Mouse (Mus musculus) testis, adult 2 months (tissue): ENCODE results near the gene Ptprd. TPM values are rescaled to one million over a fixed set of nuclear protein-coding genes. Genes with fewer than 3 reads are reported as not detected.

Experiments
- H3K27ac ChIP-seq: fragments of 200-500 bp; 2 replicates; pipeline ENCODE4 v1.5.1; 2012; ENCODE audit warnings: low read depth, low read length; ENCODE audit not compliant: control insufficient read depth, insufficient read depth
- H3K27me3 ChIP-seq: fragments of 200-500 bp; 2 replicates; pipeline ENCODE4 v1.6.1; 2012; ENCODE audit warnings: mild to moderate bottlenecking, low read length, moderate library complexity; ENCODE audit not compliant: control insufficient read depth, insufficient read depth
- H3K36me3 ChIP-seq: fragments of 200-500 bp; 2 replicates; pipeline ENCODE4 v1.6.1; 2012; ENCODE audit warnings: mild to moderate bottlenecking, low read length; ENCODE audit not compliant: control insufficient read depth, insufficient read depth
- H3K4me1 ChIP-seq: fragments of 200-500 bp; 2 replicates; pipeline ENCODE4 v1.6.1; 2012; ENCODE audit warnings: low read length; ENCODE audit not compliant: control insufficient read depth, insufficient read depth
- H3K4me3 ChIP-seq: fragments of 200-500 bp; 2 replicates; pipeline ENCODE4 v1.5.1; 2012; ENCODE audit warnings: low read depth, mild to moderate bottlenecking, low read length, moderate library complexity, mixed read lengths; ENCODE audit not compliant: control insufficient read depth
- CTCF ChIP-seq: fragments of 200-500 bp; IDR thresholded peaks from 2 replicates; pipeline ENCODE4 v1.5.1; 2012; ENCODE audit warnings: low read depth, mild to moderate bottlenecking, inconsistent platforms, low read length, moderate library complexity; ENCODE audit not compliant: control insufficient read depth, insufficient read depth, insufficient replicate concordance
- POLR2A ChIP-seq: fragments of 200-500 bp; IDR thresholded peaks from 2 replicates; pipeline ENCODE4 v1.6.1; 2012; ENCODE audit warnings: low read depth, mild to moderate bottlenecking, inconsistent platforms, low read length, moderate library complexity; ENCODE audit not compliant: control insufficient read depth
- polyA plus RNA-seq: library from polyadenylated mRNA; depleted of rRNA; stranded (reverse); fragments of >200 nt; gene quantifications from 2 replicates; pipeline ENCODE4 v1.2.3, GENCODE M21; 2012

Gene Ptprd
- polyA plus RNA-seq, 1 experiment: 3.4 TPM

DNA sequence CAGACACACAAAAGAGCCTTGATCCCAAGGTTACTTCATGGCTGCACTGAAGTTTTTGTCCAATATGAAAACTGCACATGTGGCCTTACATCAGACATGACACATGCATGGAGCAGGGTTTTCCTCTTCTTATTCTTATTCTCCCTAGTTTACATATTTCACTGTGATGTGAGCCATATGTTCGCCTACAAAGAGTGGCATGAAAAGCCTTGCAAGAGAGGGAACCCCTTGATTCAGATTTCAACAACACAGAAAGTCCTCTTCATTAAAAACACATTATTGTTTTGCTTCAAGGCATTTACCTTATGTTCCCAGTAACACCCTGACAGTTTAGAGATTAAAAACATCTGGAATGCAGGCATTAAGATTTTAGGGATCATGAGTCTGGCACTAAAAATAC is 1859.3 kb downstream of the Ptprd start:
- Histone ChIP-seq H3K27ac (no peak overlapping the region), H3K27me3 (no peaks in the 10 kb centered on the region), H3K4me1 (no peaks in the 10 kb centered on the region), H3K36me3 (no peaks in the 10 kb centered on the region), H3K4me3 (no peak overlapping the region)
- TF ChIP-seq CTCF: no peak
- no peak for TF ChIP-seq POLR2A

DNA sequence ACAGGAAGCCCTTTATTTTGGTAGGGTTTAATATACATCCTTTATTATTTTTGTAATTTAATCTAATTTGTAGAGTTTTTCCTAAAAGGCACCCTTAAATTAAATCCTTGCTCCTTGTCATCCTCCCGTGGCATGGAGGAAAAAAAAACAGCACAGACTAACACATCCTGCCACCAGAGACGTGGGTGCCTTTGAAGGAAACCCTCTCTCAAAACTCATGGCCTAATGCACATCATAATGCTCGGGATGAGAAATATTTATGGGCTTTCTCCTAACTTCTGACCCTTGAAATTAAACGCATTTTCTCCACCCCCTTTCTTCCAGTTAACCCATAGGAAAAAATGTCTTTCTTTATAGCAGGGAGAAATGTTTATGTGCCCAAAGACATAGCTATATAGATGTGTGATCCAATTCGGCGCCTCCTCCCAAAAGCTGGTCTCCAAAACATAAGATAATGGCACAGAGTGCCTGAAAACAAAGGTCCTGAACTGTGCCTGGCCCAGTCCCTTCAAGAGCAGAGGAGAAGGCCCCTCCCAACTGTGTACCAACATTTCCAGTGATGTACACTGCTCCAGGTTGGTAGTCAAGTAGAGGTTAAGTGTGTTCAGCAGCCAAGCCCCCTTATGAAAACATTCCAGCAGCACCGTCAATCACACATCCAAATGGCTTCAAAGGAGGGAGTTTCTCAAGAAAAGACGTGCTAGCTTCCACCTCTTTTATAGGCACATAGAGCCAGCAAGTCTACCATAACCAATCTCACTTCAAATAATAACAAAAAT is 1860.4 kb downstream of the Ptprd start:
- no peak overlapping the region for H3K27ac ChIP-seq
- H3K27me3 ChIP-seq: no peaks in the 10 kb centered on the region
- TF ChIP-seq CTCF: no peak
- H3K4me3 ChIP-seq: no peak overlapping the region
- H3K36me3 ChIP-seq: no peaks in the 10 kb centered on the region
- H3K4me1 ChIP-seq: no peaks in the 10 kb centered on the region

DNA sequence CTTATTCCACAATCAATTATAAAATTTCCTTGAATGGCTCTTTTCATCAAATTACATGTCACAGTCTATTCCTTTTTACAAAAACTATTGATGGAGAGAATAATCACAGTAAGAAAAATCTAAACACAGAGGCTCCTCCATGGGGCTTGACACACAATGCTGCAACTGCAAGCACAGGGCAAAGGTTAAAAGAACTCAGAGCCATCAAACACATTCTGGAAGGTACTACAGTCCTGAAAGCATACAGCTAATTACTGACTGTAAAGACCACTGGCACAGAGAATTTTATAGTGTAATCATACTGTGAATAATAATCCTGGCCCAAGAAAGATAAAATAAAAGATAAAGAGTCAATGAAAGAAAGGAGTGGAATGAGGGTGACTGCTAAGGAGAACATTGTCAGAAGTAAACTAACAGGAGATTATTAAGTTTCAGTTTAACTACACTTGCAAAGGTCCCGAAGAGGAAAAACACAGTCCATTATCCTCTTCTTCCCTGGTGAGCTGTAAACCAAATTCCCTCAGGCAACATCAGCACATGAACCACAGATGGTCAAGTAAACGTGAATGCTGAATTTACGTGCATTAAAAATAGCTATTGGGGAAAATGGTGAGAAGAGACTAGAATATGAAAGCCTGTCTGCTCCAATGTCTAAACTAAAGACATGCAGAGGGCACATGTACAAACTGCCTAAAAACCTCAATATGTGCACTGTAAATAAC is 1861.4 kb downstream of the Ptprd start:
- no peaks in the 10 kb centered on the region for H3K4me1 ChIP-seq
- no peak overlapping the region for H3K27ac ChIP-seq
- H3K36me3 ChIP-seq: no peaks in the 10 kb centered on the region
- no peak overlapping the region for H3K4me3 ChIP-seq
- TF ChIP-seq CTCF: no peak
- no peak for TF ChIP-seq POLR2A
- no peaks in the 10 kb centered on the region for H3K27me3 ChIP-seq

DNA sequence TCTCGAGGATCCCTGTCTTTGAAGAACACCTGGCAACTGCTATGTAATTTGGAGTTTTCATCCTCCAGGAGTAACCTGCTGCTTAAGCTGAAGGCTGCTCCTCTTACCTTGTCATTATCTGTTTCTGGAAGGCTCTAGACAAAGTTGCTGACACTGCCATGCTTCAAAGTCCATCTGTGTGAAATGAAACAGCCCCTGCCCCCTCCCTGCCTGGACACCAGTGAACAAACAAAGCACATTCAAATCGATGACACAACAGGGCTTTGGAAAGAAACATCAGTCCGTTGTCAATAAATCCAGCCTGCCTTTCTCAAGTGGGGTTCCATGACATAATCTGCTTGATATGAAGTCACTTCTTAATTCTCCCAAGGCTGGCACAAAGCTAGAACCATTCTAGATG is 1867.7 kb downstream of the Ptprd start:
- Histone ChIP-seq H3K27me3 (no peaks in the 10 kb centered on the region), H3K27ac (no peak overlapping the region), H3K36me3 (no peaks in the 10 kb centered on the region), H3K4me3 (no peak overlapping the region), H3K4me1 (no peaks in the 10 kb centered on the region)
- no peak for TF ChIP-seq POLR2A
- no peak for TF ChIP-seq CTCF

DNA sequence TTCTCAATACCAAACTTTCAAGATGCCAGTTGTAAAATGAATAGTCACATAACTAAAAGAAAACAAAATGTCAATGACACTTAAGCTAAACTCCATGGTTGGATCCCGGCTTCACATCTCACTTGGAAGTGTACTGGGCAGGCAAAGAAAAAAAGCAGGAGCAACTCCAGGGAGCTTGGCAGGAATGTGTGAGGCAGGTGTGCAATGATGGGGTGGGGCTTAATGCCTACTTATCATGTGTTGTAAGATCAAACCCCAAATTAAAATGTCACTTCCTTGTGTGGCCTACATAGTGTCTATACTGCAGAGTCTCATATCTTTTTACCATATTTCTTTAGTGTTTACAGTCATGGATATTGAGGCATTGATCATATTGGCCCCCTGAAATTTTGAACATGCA is 1873.8 kb downstream of the Ptprd start:
- H3K4me1 ChIP-seq: no peaks in the 10 kb centered on the region
- H3K4me3 ChIP-seq: no peak overlapping the region
- TF ChIP-seq CTCF (no peak), POLR2A (no peak)
- no peaks in the 10 kb centered on the region for H3K27me3 ChIP-seq
- no peaks in the 10 kb centered on the region for H3K36me3 ChIP-seq
- H3K27ac ChIP-seq: no peak overlapping the region

DNA sequence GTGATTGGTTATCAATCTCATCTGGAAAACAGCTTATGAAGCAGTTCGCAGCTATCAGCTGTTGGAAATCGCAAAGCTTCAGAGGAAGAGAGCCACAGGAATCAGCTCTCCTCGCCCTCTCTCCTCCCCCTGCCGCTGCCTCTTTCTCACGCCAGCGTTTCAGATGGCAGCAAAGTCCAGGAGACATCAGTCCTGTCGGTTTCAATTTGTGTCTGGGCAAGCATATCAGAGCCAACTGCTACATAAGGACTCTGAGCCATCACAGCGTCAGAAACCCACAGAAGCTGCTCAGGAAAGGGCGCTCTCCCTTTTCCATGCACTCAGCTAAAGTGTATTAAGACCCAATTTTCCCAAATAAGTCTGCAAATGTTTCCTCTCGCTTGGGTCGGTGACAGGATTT is 1884.4 kb downstream of the Ptprd start:
- Histone ChIP-seq H3K36me3 (no peaks in the 10 kb centered on the region), H3K4me1 (no peaks in the 10 kb centered on the region), H3K27ac (peak overlapping the region; percentile 10; the same call in 1 of the 2 replicates), H3K27me3 (no peaks in the 10 kb centered on the region), H3K4me3 (no peak overlapping the region)
- TF ChIP-seq CTCF (no peak), POLR2A (no peak)

DNA sequence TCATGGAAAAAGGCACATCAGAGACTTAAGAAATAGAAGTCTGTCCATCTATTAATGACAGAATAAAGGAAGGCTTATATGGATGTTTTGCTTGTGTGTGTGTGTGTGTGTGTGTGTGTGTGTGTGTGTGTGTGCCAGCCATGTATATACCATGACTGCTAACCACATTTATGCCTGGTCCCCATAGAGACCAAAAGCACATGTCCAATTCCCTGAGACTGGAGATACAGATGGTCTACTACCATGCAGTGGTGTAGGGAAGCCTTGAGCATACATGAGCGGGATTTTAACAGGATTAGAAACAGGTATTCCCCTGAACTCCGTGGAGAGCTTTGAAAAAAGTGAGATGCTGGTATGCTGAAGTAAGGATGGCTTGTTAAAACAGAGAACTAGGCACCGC is 1886.1 kb downstream of the Ptprd start:
- Histone ChIP-seq H3K36me3 (no peaks in the 10 kb centered on the region), H3K27me3 (no peaks in the 10 kb centered on the region), H3K4me3 (no peak overlapping the region), H3K27ac (no peak overlapping the region), H3K4me1 (no peaks in the 10 kb centered on the region)
- no peak for TF ChIP-seq CTCF
- TF ChIP-seq POLR2A: no peak
